Comparison of ENCODE assay signal across 8 mouse cellular contexts in genomic region chr6:117840686-117841510, GRCm38 (mm10). TPM values are rescaled to one million over a fixed set of nuclear protein-coding genes. Genes with fewer than 3 reads are reported as not detected.
DNase-seq lines count a peak whose midpoint lies in the region; ATAC-seq and TF ChIP-seq lines count a peak whose summit lies in the region.

Zfp637 (plus strand) TSS chr6:117841180.

- peak; percentile 21 for TF ChIP-seq POLR2A in ES-Bruce4 (IDR thresholded peaks at IDR 0.05; ENCODE audit: insufficient read depth, low read length)

- no peaks in the 10 kb centered on the region for H3K4me1 ChIP-seq in ES-Bruce4 (ENCODE audit: control insufficient read depth, insufficient read depth, low read length)
- H3K4me1 ChIP-seq in forebrain, embryonic 14.5 days (ENCODE audit: control insufficient read depth, insufficient read depth, low read length) = peaks cover 7% of the 10 kb centered on the region; the same call in 1 of the 2 replicates

- no peaks in the 10 kb centered on the region for H3K27me3 ChIP-seq in ES-Bruce4 (ENCODE audit: control insufficient read depth, insufficient read depth, low read length, poor library complexity, severe bottlenecking)
- H3K27me3 ChIP-seq in forebrain, embryonic 14.5 days (replicated peaks; ENCODE audit: control insufficient read depth, insufficient read depth, low read length) = no peaks in the 10 kb centered on the region

- under 1% methylated on average over 64 of the region's 66 CpGs for WGBS in forebrain, embryonic 14.5 days

- intact Hi-C loops in heart, postnatal 14 days (cut with DNase I) = loop anchor here (5.0 kb wide), 1 partner anchor 76 kb away; no protein-coding TSS in a partner anchor

- peak; percentile 98 for ATAC-seq in forebrain, embryonic 14.5 days
- ATAC-seq in neutrophil, adult 5-6 weeks (ENCODE audit: extremely low read depth, insufficient number of reproducible peaks, low FRiP score, poor library complexity, severe bottlenecking) = peak; percentile 93

- H3K4me3 ChIP-seq in ES-Bruce4 (ENCODE audit: low read depth, low read length) = peak within 1 kb of the TSS; percentile 77
- peak within 1 kb of the TSS; percentile 94 for H3K4me3 ChIP-seq in forebrain, embryonic 14.5 days (ENCODE audit: low read depth, low read length)

- no peaks in the 10 kb centered on the region for H3K9me3 ChIP-seq in ES-Bruce4 (replicated peaks; ENCODE audit: control insufficient read depth, insufficient read depth, low read length, poor library complexity, severe bottlenecking)
- H3K9me3 ChIP-seq in forebrain, embryonic 14.5 days (replicated peaks; ENCODE audit: control insufficient read depth, low read length) = no peaks in the 10 kb centered on the region

- no peak for TF ChIP-seq EP300 in ES-Bruce4 (IDR thresholded peaks at IDR 0.05; ENCODE audit: insufficient read depth, low read depth, low read length)

- H3K27ac ChIP-seq in ES-Bruce4 (ENCODE audit: insufficient read depth, low read length) = peak within 1 kb of the TSS; percentile 2; the same call in 1 of the 2 replicates
- peak within 1 kb of the TSS; percentile 94 for H3K27ac ChIP-seq in forebrain, embryonic 14.5 days (ENCODE audit: low read depth, low read length)

- H3K4me2 ChIP-seq in forebrain, embryonic 14.5 days (ENCODE audit: low read length) = peak within 1 kb of the TSS; percentile 79

- peak; percentile 41 for TF ChIP-seq CTCF in ES-Bruce4 (IDR thresholded peaks at IDR 0.05; ENCODE audit: low read depth, low read length)

- peak within 1 kb of the TSS; percentile 73 for H3K9ac ChIP-seq in ES-Bruce4 (ENCODE audit: low read depth, poor library complexity, severe bottlenecking)
- H3K9ac ChIP-seq in forebrain, embryonic 14.5 days (ENCODE audit: low read length) = peak within 1 kb of the TSS; percentile 99

- 0 out of 2 replicates have a peak, but pooled peaks cover 4% of the 10 kb centered on the region for H3K36me3 ChIP-seq in ES-Bruce4 (ENCODE audit: control insufficient read depth, insufficient read depth, low read length, poor library complexity, severe bottlenecking)
- H3K36me3 ChIP-seq in forebrain, embryonic 14.5 days (ENCODE audit: control insufficient read depth, insufficient read depth, low read length) = peaks cover 32% of the 10 kb centered on the region

- DNase-seq in cerebellum, adult 11 months = peak; percentile 86
- peak; percentile 98 for DNase-seq in forebrain, embryonic 14.5 days (ENCODE audit: low spot score)
- peak; percentile 94 for DNase-seq in heart, postnatal 14 days
- peak; percentile 94 for DNase-seq in layer of hippocampus, adult 11-12 months (ENCODE audit: low spot score)
- peak; percentile 90 to 93 for DNase-seq in lung, adult 18-20 months
- DNase-seq in thymus, adult 18-20 months = peak; percentile 86 to 88

RNA-seq across cellular contexts. Expression of gene Zfp637, which starts in this region (rescaled TPM):
- 9.5 TPM in 2 replicates for polyA plus RNA-seq in ES-Bruce4 (2011; ENCODE audit: insufficient read depth, insufficient read length, low read depth, missing spikeins)
- 244 and 252 TPM in 2 replicates for polyA plus RNA-seq in forebrain, embryonic 14.5 days (2014; fragmentation: Nextera tagmentation; extraction: Ambion mirVana)
- 10 to 100 TPM; 30.2 to 32.0 TPM for total RNA-seq in heart, postnatal 14 days (2021)
- total RNA-seq in neutrophil, adult 5-6 weeks (2017) = 12.8 and 15.5 TPM in 2 replicates

Comparison
In these comparisons a context has a peak if more than half of its experiments do, and no peak if none do; other contexts are left out.
1. Peak in every context shown above with its lines: DNase-seq, ATAC-seq, H3K4me3 ChIP-seq and H3K27ac ChIP-seq.
2. RNA of gene Zfp637 (polyA plus RNA-seq): 244 to 252 TPM in forebrain, embryonic 14.5 days; 9.5 TPM in ES-Bruce4; every median in the first group is over 10 times any median in the second.